Mouse (Mus musculus): ENCODE measurements around the gene Hnrnpa1. TPM values are rescaled to one million over a fixed set of nuclear protein-coding genes. Genes with fewer than 3 reads are reported as not detected.
"Not testable (repeated sequence)": the region's sequence is repeated elsewhere in the genome, so short reads cannot be mapped to it uniquely, and the experiment has no call there.

Hnrnpa1 gene
- polyA plus RNA-seq, 1 experiment from 2014 or later, result 901 TPM

- DNase-seq (ENCODE audit: low spot score), result no peak
- WGBS, result 87% methylated on average over 9 of the region's 9 CpGs
- peaks cover 37% of the 10 kb centered on the region for H3K4me1 ChIP-seq
- H3K27ac ChIP-seq, result no peak overlapping the region
- H3K36me3 ChIP-seq, result peaks cover 62% of the 10 kb centered on the region
- H3K4me3 ChIP-seq, result no peak overlapping the region
- no peaks in the 10 kb centered on the region for H3K9me3 ChIP-seq
- H3K27me3 ChIP-seq (ENCODE audit: insufficient read depth, poor library complexity, severe bottlenecking), result no peaks in the 10 kb centered on the region
Measured at GRCm38 (mm10) chr15:103247078-103247781, 7.0 kb downstream of the Hnrnpa1 start.

GRCm38 (mm10) chr15:103247782-103248400 lies 7.7 kb downstream of the Hnrnpa1 start:
- H3K4me1 ChIP-seq, result peaks cover 30% of the 10 kb centered on the region
- no peaks in the 10 kb centered on the region for H3K27me3 ChIP-seq (ENCODE audit: insufficient read depth, poor library complexity, severe bottlenecking)
- DNase-seq (ENCODE audit: low spot score), result no peak
- no peak overlapping the region for H3K27ac ChIP-seq
- no peaks in the 10 kb centered on the region for H3K9me3 ChIP-seq
- H3K4me3 ChIP-seq, result no peak overlapping the region
- peaks cover 56% of the 10 kb centered on the region for H3K36me3 ChIP-seq

GRCm38 (mm10) chr15:103248401-103249313 lies 8.4 kb downstream of the Hnrnpa1 start:
- Histone ChIP-seq H3K4me3 (no peak overlapping the region), H3K9me3 (no peaks in the 10 kb centered on the region), H3K36me3 (peaks cover 49% of the 10 kb centered on the region), H3K4me1 (peaks cover 24% of the 10 kb centered on the region), H3K27me3 (ENCODE audit: insufficient read depth, poor library complexity, severe bottlenecking) (no peaks in the 10 kb centered on the region), H3K27ac (no peak overlapping the region)
- no peak for DNase-seq (ENCODE audit: low spot score)
- 83% methylated on average over 28 of the region's 28 CpGs for WGBS

- H3K4me1 ChIP-seq, result peaks cover 22% of the 10 kb centered on the region
- WGBS, result 83% methylated on average over 6 of the region's 6 CpGs
- H3K27ac ChIP-seq; H3K4me3 ChIP-seq; H3K9me3 ChIP-seq; DNase-seq (ENCODE audit: low spot score); H3K27me3 ChIP-seq (ENCODE audit: insufficient read depth, poor library complexity, severe bottlenecking): not testable (repeated sequence)
- H3K36me3 ChIP-seq, result peaks cover 44% of the 10 kb centered on the region
Measured at GRCm38 (mm10) chr15:103249511-103249910, 9.3 kb downstream of the Hnrnpa1 start.

- Histone ChIP-seq H3K27me3 (ENCODE audit: insufficient read depth, poor library complexity, severe bottlenecking) (no peaks in the 10 kb centered on the region), H3K4me3 (peak overlapping the region; percentile 5), H3K9me3 (no peaks in the 10 kb centered on the region), H3K4me1 (peaks cover 29% of the 10 kb centered on the region), H3K36me3 (peaks cover 39% of the 10 kb centered on the region), H3K27ac (peak overlapping the region; percentile 64)
- DNase-seq (ENCODE audit: low spot score), result peak; percentile 92
- 38% methylated on average over 2 of the region's 2 CpGs for WGBS
Measured at GRCm38 (mm10) chr15:103250195-103250740, 10.0 kb downstream of the Hnrnpa1 start.

- H3K4me1 ChIP-seq, result peaks cover 29% of the 10 kb centered on the region
- DNase-seq (ENCODE audit: low spot score), result peak; percentile 93
- H3K9me3 ChIP-seq, result no peaks in the 10 kb centered on the region
- H3K27ac ChIP-seq, result peak overlapping the region; percentile 64; the same call in 1 of the 2 replicates
- H3K36me3 ChIP-seq, result peaks cover 26% of the 10 kb centered on the region
- WGBS, result 21% methylated on average over 1 of the region's 1 CpGs
- H3K4me3 ChIP-seq, result no peak overlapping the region
- no peaks in the 10 kb centered on the region for H3K27me3 ChIP-seq (ENCODE audit: insufficient read depth, poor library complexity, severe bottlenecking)
Measured at GRCm38 (mm10) chr15:103251595-103251994, 11.4 kb downstream of the Hnrnpa1 start.

- peaks cover 15% of the 10 kb centered on the region for H3K36me3 ChIP-seq
- no peaks in the 10 kb centered on the region for H3K9me3 ChIP-seq
- H3K27me3 ChIP-seq (ENCODE audit: insufficient read depth, poor library complexity, severe bottlenecking), result no peaks in the 10 kb centered on the region
- WGBS, result 79% methylated on average over 3 of the region's 3 CpGs
- no peak overlapping the region for H3K4me3 ChIP-seq
- DNase-seq (ENCODE audit: low spot score), result no peak
- peaks cover 31% of the 10 kb centered on the region for H3K4me1 ChIP-seq
- H3K27ac ChIP-seq, result no peak overlapping the region
Measured at GRCm38 (mm10) chr15:103252660-103253059, 12.4 kb downstream of the Hnrnpa1 start.

- Histone ChIP-seq H3K4me3 (peak overlapping the region; percentile 68; the same call in 1 of the 2 replicates), H3K27me3 (ENCODE audit: insufficient read depth, poor library complexity, severe bottlenecking) (no peaks in the 10 kb centered on the region), H3K27ac (peak overlapping the region; percentile 90; the same call in 1 of the 2 replicates), H3K9me3 (no peaks in the 10 kb centered on the region), H3K4me1 (peaks cover 38% of the 10 kb centered on the region), H3K36me3 (peaks cover 8% of the 10 kb centered on the region)
- DNase-seq (ENCODE audit: low spot score), result no peak
- 88% methylated on average over 1 of the region's 1 CpGs for whole genome bisulfite sequencing
Measured at GRCm38 (mm10) chr15:103253352-103253751, 13.1 kb downstream of the Hnrnpa1 start.

GRCm38 (mm10) chr15:103255169-103255568 lies 14.9 kb downstream of the Hnrnpa1 start:
- H3K4me3 ChIP-seq, result peak overlapping the region; percentile 68
- WGBS, result under 1% methylated on average over 25 of the region's 25 CpGs
- H3K36me3 ChIP-seq, result no peaks in the 10 kb centered on the region
- H3K27me3 ChIP-seq (ENCODE audit: insufficient read depth, poor library complexity, severe bottlenecking), result no peaks in the 10 kb centered on the region
- peaks cover 46% of the 10 kb centered on the region for H3K4me1 ChIP-seq
- DNase-seq (ENCODE audit: low spot score), result peak; percentile 86
- peak overlapping the region; percentile 90 for H3K27ac ChIP-seq
- no peaks in the 10 kb centered on the region for H3K9me3 ChIP-seq

GRCm38 (mm10) chr15:103256210-103256986 lies 16.2 kb downstream of the Hnrnpa1 start:
- Histone ChIP-seq H3K27me3 (ENCODE audit: insufficient read depth, poor library complexity, severe bottlenecking) (no peaks in the 10 kb centered on the region), H3K36me3 (no peaks in the 10 kb centered on the region), H3K27ac (peak overlapping the region; percentile 54), H3K9me3 (no peaks in the 10 kb centered on the region), H3K4me3 (no peak overlapping the region), H3K4me1 (peaks cover 39% of the 10 kb centered on the region)
- 88% methylated on average over 6 of the region's 6 CpGs for WGBS
- DNase-seq (ENCODE audit: low spot score), result no peak

GRCm38 (mm10) chr15:103257790-103258728 lies 17.8 kb downstream of the Hnrnpa1 start, which contains the start of gene Nfe2:
Gene Nfe2 (minus strand): TSS chr15:103258403.
- Histone ChIP-seq H3K27ac (peak within 1 kb of the TSS; percentile 85), H3K4me3 (peak within 1 kb of the TSS; percentile 54), H3K4me1 (peaks cover 34% of the 10 kb centered on the region), H3K36me3 (no peaks in the 10 kb centered on the region), H3K27me3 (ENCODE audit: insufficient read depth, poor library complexity, severe bottlenecking) (no peaks in the 10 kb centered on the region), H3K9me3 (no peaks in the 10 kb centered on the region)
- peak; percentile 98 for DNase-seq (ENCODE audit: low spot score)
- WGBS, result 5% methylated on average over 15 of the region's 15 CpGs

Data from heart, embryonic 10.5 days (tissue).